Mouse (Mus musculus) MEL-GATA-1-ER (cell line): ENCODE results near the gene Mpzl3.

Experiments used
- DNase-seq: peaks from one replicate; pipeline ENCODE4 v3.0.0-alpha.2; 2012; ENCODE audit warnings: low read depth; ENCODE audit errors: extremely low read depth

Mpzl3 gene

DNA sequence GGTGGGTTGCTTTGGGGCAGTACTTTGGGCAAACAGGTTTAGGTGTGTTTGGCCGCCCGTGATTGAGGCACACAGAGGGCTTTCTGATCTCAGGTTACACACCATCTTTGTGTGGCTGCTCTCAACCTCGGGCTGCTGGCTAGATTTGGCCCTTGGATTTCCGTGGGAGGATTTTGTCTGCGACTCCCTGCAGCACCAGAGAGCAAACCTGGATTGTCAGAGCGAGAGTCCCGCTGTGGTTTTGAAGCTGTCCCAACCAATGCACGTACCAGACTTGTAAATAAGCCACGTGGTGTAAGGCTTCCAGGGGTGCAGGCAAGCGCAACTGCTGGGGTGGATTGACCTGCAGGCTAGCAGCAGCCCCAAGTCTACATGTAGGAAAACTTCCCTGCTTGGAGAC is 12.0 kb upstream of the Mpzl3 start:
- DNase-seq: no peak

DNA sequence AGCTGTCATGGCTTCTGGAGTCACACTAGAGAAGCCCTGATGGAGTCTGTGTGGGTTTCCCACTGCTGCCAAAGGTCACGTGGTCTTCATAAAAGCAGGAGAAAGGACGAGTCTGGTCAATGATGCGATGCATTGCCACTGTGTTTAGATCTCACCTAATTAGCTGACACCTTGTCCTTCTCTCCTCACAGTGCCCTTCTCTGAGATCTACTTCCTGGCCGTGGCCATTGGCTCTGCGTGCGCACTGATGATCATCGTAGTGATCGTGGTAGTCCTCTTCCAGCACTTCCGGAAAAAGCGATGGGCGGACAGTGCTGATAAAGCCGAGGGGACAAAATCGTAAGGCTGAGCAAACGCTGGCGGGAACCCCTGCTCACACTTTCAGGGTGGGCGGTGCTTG is 8.0 kb upstream of the Mpzl3 start:
- DNase-seq: peak; percentile 65

DNA sequence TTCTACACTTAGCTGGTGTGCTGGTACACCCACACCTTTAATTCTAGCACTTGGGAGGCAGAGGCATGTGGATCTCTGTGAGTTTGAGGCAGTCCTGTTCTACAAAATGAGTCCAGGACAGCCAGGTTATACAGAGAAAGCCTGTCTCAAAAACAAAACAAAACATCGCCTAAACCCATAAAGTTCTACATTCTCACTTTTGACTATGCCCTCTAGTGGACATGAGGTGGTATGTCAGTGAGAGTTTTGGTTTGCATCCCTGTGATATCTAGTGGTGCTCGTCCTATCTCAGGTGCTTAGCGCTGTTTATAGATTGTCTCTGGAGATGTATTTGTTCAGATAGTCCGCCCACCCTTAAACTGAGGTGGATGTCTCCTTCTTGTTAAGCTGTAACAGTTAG is 6.5 kb upstream of the Mpzl3 start:
- peak; percentile 43 for DNase-seq

DNA sequence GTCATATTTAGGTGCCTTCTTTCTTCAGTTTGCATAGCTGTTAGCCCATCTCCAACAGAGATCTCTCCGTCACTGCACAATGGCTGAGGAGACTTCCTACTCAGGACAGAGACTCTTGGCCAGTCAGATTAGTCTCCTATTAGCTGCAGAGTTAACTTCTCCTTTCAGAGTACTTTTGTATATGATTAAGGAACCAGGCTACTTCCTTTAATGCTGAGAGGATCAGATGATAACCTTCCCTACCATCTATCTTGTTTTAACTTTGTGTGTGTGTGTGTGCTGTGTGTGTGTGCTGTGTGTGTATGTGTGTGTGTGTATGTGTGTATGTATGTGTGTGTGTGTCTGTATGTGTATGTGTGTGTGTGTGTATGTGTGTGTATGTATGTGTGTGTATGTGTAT is 5.3 kb upstream of the Mpzl3 start:
- DNase-seq: peak; percentile 81

DNA sequence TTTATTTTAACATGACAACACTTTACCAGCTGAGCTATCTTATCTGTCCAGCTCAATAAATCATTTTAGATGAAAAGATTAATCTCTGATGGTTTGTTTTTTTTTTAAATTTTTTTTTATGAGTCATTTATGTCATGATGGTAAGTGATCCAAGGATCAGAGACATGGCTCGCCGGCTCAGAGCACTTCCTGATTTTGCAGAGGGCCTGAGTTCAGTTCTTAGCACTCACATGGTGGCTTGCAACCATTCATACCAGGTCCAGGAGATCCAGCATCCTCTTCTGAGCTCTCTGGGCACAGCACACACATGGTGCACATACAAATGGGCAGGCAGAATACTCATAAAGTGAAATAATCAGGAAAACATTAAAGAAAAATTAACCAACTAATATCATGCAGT is 4.7 kb upstream of the Mpzl3 start:
- no peak for DNase-seq

DNA sequence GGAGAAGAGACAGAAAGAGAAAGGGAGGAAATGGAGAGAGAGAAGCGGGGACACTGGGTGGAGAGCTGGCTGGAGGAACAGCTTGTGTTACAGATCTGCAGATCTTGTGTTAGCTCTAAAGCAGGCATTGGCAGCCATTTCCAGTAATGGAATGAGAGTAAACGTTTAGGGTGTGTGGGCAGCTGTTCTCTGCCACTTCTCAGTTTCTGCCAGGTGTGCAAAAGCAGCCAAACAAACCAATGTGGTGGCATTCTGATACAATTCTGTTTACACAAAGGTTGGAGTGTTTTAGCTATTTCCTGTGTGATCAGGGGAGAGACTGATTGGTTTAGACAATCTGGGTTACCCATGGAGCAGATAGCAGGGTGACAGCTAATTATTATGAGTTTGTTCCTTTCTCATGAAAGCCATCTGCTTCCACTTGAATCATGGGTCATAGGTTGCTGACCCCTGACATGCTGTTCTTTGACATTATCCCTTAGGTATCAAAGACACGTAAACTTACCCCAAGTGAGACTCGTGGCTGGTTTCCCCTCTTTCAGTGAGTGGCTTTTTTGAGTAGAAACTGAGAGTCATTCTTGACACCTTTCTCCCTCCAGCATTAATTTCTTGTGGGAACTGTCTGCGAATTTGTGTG is 3.4 kb downstream of the Mpzl3 start:
- no peak for DNase-seq

DNA sequence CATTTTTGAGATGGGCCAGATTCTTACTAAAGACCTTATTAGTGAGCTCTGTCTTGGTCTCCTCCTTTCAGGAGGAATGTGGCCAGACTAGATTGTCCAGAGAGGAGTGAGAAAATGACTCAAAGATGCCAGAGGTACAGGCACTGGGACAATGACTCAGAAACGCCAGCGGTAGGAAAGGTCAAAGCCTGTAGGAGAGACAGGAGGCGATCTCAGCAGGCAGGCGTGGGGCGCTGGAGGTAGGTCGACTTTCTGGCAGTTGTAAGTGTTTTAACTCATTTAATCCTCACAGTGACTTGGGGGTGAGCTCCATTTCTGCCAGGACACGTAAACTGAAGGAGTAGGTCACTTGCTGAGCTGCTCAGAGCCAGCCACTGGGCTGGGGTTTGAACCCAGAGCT is 5.2 kb downstream of the Mpzl3 start:
- DNase-seq: no peak

DNA sequence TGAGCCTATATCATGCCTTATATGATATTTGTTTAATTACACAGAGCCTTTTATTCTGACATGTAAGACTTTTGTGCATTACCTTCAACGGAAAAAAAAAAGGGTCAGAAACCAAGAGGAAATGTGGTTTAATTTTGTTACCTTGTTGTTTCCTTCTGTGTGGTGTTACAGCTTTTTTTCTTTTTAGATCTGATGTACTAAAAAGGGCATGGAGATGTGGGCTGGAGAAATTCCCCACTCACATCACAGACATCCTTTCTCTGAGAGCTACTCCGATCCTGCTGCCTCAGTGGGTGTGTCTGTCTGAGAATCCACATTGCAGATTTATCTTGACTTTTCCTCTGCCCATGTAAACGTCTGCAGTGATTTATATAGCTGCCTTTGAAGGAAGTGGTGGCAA is 7.7 kb downstream of the Mpzl3 start:
- no peak for DNase-seq

DNA sequence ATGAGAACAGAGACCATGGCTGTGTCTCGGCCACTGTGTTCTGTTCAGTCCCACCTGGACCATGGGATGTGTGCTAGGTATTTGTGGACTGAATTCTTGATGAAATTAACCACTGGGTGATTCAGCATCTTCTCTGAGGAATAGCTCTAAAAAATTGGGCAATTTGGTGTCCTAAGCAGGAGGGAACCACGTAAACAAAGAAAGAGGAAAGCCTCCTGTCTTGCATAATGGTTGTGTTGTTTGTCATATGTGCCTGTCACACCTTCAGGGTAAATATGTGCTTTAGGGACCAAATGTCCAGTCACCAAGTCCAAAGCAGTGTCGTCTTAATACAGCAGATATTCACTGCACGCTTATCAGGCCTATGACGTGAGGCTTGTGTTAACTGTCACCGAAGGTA is 9.4 kb downstream of the Mpzl3 start:
- no peak for DNase-seq

DNA sequence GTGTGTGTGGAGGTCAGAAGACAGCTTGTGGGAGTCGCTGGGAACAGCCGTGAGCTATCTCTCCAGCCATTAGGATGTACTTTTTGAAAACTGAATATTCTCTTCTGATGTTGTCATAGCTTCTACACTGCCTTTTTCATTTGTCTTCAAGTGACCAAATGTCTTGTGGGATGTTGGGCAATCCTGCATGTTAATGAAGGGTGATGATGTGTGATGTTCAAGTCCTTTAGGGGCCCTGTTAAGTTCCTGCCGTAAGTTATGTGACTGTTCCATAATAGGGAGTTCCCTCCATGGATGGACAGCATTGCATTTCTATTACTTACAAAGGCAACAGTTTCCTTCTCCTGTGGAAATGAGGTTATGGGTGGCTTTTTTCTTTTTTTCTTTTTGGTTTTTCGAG is 11.7 kb downstream of the Mpzl3 start:
- DNase-seq: no peak

DNA sequence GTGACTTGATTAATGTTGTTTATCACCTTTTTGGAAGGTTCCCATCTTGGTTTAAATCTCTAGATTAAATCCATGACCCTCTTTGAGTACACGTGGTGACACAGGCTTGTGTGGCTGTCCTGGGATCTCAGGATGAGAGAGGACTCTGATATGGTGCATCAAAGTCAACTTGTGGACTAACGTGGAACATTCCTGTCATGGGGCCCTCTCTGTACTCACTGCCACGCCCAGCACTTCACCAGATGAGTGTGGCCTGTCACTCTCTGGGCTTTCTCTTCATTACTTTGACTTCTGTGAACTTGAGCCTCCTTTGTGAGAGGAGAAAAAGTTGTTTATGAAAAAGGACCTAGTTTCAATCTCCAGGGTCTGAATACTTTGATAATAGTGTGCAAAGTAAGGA is 16.8 kb downstream of the Mpzl3 start:
- no peak for DNase-seq

DNA sequence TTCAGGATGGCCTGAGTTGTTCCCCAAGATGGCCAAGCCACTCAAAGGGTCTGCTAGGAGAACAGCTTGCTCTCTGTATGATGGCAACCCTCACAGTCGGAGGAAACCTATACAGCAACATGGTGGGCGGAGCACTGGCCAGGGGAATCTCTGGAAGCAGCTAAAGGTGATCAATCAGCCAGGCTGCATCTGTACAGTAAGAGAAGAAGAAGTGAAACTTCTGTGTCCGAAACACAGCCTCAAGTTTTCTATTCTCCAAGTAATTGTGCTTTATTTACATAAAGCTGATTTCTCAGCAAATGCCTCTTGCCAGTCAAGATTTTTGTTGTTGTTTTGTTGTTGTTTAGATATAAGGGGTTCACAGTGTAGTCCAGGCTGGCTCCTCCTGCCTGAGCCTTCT is 22.9 kb downstream of the Mpzl3 start:
- no peak for DNase-seq

DNA sequence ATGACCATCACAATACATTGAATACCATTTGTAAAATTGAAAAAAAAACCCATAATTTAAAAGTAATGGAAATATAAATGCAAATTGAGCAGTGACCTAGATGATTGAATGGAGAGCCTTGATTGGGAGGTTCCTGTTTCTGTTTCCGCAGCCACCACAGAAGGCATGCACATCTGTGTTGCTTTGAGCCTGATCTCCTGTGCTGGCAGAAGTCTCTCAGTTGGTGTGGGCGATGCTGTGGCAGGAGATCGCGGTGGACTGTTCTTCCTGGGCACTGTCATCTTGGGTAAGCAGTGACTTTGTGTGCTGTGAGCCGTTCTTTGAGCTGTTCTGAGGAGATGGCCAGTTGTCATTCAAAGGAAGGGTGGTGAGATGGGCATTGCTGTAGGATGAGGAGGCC is 24.0 kb downstream of the Mpzl3 start, which contains the start of gene Jaml:
TSS of gene Jaml (plus strand) at position 173 of the 400 bp plus-strand sequence.
- no peak for DNase-seq

DNA sequence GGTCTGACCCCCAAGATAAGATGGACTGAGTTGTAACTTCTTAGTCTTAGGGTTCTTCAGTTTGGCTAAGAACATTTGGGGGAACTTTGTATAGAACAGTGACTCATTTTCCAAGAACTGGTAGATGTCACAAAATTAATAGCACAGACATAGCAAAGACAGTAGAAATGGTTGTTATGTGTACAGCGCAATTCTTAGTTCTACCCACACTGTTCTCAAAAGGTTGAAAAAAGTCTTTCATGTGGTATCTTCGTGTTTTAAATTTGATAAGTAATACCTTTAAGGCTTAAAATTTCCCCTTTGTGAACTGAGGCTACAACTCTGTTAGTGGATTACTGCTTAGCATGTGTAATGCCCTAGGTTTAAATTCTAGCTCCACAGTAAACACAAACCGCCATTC is 28.1 kb downstream of the Mpzl3 start:
- no peak for DNase-seq

DNA sequence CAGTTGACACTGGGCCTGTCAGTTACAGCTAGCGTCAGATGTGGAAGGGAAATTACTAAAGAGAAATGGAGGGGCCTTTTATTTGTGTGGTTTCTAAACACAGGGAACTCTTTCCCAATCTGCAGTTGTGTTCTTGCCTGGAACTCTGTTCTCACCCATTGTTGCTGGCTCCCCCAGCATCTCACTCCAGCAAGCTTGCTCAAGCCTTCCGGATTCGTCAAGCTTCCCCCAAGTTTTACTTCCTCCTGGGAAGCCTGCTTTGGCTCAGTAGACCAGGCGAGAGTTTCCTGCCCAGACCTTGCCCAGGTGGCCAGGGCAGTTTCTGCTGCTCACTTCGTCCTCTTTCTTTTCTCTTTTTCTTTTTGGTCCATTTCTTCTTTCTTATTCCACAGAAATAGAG is 29.6 kb downstream of the Mpzl3 start:
- no peak for DNase-seq

DNA sequence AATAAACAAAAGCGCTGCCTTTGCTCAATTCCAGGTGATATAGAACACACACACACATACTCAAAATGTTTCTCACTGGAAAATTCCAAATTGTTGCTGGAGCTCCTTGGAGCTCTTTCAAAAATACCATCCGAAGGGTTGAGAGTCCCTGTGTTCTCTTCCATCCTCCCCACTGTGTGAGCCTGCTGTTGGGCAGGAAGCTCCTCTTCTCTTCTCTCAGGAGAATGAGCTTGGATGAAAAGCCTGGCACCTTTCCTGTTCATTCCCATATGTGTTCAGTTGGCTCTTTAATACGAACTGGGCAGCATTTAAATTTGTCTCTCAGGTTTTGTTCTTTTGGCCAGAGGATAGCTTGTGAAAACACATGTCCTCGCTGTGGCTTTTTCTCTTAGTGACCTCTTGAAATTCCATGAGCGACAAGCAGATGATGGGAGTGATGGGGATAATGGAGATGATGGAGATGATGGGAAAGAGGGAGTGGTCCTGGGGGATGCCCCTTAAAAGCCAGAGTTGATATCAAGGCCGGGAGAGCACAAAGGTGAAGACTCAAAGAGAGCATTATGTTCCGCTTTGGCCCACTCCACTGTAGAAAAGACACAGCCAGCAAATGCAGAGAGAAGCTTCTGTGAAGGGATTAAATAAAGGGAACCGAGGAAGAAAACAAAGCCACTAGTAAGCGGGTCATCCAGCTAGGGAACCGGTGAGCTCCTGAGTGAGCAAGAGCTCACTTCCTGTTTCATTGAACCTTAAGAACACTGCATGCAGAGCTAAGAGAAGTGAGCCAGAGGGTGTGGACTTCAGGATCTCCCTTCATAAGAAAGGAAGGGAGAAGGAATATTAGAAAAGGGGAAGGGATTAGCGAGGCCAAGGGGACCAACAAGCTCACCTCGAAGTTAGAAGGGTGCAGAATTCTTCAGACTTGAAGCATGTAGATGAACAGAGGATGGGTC is 31.0 kb downstream of the Mpzl3 start:
- no peak for DNase-seq

DNA sequence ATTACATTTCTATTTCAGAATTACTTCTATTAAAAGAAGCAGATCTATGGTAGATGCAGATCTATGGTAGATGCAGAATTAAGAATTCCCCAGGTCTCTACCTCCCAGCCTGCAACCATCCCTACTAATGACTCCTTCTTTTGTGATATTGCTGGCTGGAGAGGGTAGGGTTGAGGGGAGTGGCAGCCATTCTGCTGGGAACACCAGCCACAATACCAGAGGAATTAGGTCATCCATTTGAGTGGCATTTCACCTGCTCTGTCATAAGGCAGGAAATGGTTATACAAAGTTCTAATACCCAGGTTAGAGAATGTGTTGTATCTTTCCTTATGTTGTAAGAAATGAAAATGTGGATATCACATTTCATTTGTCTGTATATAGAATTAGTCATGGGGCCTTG is 33.1 kb downstream of the Mpzl3 start:
- no peak for DNase-seq

DNA sequence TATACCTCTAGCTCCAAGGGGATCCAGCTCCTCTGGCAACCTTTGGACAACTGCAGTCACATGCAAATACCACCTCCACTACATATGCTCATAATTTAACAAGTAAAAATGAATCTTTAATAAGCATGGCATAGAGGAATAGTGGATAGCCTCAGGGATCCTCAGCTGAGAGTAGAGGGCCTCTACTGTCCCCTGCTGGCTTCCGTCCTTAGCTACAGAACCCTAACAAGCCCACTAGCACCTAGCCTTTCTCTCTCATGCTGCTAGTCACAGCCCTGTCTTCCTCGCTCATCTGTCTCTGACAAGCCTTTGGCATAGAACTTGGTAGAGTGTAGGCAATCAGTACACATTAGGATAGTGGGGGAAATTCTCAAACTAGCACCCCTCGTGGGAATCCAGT is 35.8 kb downstream of the Mpzl3 start:
- no peak for DNase-seq

DNA sequence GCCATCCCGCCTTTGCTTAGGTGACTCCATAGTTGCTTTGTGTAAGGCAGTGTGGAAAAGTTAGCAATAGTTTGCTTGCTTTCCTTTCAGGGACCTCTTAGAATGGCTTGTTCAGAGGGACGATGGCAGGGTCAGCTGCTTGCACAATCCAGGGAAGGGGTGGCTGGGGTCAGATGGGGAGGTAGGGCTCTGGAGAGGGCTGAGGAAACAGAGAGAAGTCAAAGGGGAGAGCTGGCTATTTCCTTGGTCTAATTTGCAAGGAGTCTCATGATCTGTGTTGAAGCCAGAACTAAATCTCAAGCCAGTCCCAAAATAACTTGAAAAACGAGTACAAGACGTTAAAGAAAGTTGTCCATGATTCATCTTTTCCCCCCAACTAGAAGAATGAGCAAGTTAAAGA is 37.7 kb downstream of the Mpzl3 start:
- no peak for DNase-seq

DNA sequence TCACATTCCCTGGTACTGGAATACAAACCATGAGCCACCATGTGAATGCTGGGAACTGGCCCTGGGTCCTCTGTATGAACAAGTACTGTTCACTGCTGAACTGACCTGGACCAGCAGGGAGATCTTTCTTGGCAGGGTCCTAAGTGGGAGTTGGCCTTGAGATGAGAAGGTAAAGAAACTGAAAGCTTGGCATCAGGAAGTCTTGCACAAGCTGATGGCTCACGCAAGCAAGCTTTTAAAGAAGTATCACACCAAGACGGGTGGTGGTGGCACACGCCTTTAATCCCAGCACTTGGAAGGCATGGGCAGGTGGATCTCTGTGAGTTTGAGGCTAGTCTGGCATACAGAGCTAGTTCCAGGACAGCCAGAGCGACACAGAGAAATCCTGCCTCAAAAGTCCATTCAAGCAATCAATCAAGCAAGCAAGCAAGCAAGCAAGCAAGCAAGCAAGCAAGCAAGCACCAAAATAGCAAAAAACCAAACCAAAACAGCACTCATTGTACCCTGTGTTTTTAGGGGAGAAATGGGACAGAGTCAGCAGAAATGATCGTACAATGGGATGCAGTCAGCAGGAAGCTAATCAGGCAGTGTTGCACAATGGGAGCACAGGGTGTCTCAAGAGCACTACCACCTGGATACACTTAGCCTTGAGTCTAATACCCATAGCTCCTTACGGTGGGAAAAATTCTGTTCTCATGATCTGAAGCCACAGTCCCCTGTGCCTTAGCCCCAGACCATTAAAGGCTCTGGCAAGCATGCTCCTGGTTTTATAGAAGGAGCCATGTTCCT is 40.4 kb downstream of the Mpzl3 start:
- DNase-seq: no peak

DNA sequence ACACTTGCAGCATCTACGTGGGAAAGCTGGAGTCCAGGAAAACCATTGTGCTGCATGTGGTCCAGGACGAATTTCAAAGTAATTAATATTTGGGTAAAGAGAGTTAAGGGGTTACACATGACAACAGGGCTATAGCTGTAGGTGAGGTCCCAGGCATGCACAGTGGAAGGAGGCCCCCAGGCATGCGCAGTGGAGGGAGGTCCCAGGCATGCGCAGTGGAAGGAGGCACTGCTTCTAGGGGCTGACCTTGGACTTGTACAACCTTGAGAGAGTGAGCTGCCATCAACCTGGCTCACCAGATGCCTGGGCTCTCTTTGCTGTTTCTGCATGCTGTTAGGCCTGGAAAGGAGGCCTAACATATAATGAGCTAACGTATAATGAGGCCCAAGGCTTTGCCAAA is 42.9 kb downstream of the Mpzl3 start:
- DNase-seq: no peak

DNA sequence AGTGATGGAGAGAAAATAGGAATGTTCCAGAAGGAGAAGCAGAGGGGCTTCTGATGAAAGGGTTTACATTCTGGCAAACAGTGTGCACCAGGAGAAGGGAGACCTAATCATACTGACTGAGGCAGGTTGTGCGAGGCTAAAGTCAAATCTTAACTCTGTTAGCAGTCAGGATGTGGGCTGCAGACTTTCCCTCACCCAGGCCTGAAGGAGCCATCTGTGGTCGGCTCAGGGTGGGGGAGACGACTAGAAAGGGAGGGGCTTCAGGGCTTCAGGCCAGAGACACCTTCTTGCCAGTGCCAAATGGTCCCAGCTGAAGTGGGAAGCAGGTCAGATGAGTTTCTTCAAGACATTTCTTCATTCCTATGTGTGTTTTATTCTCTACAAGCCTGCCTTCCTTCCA is 43.4 kb downstream of the Mpzl3 start:
- no peak for DNase-seq
